Mouse (Mus musculus) retina, embryonic 14.5 days (tissue): ENCODE data around the gene Zfp184.

Experiments
- DNase-seq: peaks from one replicate; pipeline ENCODE4 v3.0.0-alpha.2; 2015; ENCODE audit warnings: low spot score

The Zfp184 gene

DNA sequence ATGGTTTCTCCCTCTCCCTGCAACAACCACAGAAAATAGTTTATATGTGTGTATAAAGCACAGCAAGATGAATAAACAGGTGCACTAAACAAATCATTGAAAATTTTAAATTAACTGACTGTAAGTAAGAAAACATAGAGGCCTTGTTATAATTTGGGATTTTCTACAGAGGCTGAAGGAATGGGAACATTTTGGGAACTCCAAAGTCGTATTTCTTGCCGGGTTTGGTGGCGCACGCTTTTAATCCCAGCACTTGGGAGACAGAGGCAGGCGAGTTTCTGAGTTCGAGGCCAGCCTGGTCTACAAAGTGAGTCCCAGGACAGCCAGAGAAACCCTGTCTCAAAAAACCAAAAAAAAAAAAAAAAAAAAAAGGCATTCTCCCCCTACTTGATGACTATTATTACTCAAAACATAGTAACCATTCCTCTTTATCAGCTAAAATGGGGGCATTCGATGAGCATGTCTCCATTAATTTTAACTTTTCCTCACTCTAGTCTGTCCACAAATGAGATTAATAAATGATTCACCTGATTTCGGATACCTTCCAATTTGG lies 24.1 kb upstream of the Zfp184 start:
- no peak for DNase-seq

- no peak for DNase-seq
These were observed 21.5 kb upstream of the Zfp184 start for GRCm38 (mm10) chr13:21923417-21923816.

DNA sequence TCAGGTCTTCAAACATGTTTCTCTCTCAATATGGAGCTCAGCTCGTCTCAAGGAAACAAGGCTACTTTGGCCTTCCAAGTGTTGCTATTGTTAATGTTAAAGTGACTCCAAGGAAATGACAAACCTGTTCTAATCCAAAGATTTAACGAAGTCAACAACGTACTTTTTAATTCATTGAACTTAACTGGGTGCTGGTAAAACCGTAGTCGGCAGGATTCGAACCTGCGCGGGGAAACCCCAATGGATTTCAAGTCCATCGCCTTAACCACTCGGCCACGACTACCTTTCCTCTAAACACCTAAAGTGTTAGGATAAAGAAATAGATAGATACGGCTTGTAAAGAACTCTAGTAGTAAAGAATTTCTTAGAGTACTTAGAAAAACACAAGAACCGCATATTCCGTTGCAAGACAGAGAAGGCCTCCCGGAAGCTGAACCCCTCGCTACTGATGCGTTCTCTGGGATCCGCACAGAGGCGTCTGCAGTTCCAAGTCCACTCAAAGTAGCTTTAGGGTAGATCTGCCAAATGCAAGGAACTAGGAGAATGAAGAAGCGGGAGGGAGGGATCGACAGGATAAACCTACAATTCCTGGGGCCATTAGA lies 20.1 kb upstream of the Zfp184 start:
- no peak for DNase-seq

GRCm38 (mm10) chr13:21930981-21931380 lies 13.9 kb upstream of the Zfp184 start:
- DNase-seq, result no peak

GRCm38 (mm10) chr13:21931740-21932139 lies 13.2 kb upstream of the Zfp184 start:
- no peak for DNase-seq

GRCm38 (mm10) chr13:21933626-21934548 lies 11.0 kb upstream of the Zfp184 start:
- peak; percentile 62 for DNase-seq

GRCm38 (mm10) chr13:21934982-21935791 lies 9.7 kb upstream of the Zfp184 start:
- DNase-seq, result peak; percentile 72

- DNase-seq, result no peak
These were observed 9.1 kb upstream of the Zfp184 start for GRCm38 (mm10) chr13:21935833-21936232.

DNA sequence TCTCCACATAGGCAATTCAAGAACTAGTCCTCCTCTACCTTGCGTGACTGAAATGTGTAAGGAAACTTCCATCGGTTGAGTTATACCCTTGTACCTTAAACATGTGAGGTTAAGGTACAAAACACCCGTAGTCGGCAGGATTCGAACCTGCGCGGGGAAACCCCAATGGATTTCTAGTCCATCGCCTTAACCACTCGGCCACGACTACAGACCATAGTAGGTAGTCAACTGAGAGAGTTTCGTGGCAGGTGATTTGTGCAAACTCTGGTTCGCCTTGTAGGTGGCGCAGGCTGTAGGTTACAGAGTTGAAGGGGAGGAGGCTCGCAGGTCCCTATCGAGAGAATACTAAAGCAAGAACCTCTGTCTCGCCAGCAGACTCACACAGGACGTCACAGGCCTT lies 7.9 kb upstream of the Zfp184 start:
- peak; percentile 56 for DNase-seq

DNA sequence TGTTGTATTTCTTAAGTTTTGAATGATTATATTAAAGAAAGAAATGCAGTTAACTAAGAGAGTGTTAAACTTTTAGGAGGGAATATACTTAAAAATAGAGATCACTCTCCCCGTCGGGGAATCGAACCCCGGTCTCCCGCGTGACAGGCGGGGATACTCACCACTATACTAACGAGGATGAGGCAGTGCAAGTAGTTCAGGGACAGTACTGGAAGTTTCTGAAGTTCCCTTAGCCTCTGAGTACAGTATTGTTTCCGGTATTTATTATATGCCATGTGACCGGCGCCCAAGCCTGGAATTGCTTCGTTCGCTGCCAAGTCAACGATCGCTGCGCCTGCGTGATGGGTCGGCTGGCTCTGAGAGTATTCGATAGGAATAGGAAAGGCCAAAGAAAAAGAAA lies 4.7 kb upstream of the Zfp184 start:
- peak; percentile 97 for DNase-seq

DNA sequence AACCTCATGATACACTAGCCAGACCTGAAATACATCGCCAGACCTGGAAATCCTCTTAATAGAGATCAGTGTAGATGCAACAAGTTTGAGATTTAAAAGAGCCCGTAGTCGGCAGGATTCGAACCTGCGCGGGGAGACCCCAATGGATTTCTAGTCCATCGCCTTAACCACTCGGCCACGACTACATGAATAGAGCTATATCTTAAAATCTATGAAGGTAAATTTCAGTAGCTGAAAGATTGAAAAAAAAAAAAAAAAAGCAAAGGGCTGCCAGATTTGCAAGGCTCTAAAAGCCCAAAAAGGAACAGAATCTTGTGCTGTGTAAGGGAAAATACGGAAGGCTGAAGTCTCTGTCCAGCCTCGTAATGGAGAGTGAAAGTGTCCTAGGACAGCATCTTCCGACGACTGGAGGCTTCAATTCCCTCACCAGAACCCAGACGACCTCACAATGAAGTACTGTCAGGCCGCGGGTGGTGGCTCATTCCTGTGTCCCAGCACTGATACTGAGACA lies 4.0 kb upstream of the Zfp184 start:
- peak; percentile 84 for DNase-seq

DNA sequence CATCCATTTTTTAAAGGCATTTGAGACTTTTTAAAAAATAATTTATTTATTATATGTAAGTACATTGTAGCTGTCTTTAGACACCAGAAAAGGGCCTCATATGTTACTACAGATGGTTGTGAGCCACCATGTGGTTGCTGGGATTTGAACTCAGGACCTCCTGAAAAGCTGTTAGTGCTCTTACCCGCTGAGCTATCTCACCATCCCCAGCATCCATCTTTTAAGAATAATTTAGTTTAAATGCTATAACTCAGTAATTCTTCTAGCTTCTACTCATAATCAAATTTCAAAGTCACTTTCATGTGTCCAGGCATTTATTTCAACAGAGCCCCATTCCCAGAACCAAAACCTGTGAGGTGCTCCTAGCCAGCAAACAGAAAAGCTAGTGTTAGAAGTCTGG lies 1.2 kb upstream of the Zfp184 start:
- DNase-seq, result no peak

DNA sequence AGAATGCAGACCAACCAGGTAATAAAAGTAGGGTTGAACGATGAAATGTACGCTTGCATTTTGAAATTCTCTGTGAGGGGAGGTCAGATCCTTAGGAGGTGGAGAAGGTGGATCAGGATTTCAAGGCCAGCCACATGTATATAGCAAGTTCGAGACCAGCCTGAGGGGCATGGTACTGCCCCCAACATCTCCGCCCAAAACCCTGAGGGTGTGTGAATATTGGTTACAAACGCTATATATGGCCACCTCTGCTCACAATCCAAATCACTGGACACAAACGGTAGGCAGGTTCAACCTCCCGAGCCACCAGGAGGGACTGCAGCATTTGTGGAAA lies 335 bp upstream of the Zfp184 start:
- DNase-seq, result no peak

GRCm38 (mm10) chr13:21969269-21969668 lies 24.4 kb downstream of the Zfp184 start:
- DNase-seq, result no peak

DNA sequence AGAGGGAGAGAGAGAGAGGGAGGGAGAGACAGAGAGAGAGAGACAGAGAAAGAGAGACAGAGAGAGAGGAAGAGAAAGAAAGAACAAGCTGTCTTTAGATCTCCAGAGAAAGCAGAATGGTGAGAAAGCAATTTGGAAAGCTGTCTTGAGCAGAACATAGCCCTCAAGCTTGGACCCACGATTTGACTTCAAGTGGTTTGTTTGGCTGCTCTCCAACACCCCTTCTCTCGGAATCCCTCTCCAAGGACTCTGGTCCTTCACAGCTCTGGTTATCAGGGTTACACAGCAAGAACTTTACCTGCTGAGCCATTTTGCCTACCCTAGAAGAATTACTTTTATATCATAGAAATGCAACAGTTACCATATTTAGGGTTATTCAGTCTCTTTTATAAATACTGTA lies 24.9 kb downstream of the Zfp184 start:
- DNase-seq, result no peak

- no peak for DNase-seq
These were observed 26.7 kb downstream of the Zfp184 start for GRCm38 (mm10) chr13:21971641-21972040.

DNA sequence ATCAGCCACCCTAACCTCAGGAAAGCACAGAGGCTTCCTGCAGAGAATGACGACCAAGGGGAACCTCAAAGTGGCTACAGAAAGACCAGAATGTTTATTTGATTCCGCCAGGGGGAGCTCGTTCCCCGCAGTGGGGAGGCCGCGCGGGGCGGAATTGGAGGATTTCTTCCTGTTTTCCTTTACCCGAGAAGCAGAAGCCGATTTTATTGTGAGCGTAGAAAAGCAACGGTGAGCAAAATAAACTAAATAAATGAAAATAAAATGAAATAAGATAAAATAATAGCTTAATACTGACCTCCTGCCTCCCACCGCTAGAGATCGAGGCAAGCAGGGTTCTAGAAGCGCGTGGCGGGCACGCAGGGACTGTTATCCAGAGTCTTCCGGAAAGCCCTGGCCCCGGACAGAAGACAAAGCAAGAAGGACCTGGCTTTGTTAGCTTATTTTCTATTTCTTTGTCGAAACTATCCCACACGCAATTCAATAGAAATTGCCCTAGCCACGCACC lies 29.4 kb downstream of the Zfp184 start:
- DNase-seq, result peak; percentile 90

DNA sequence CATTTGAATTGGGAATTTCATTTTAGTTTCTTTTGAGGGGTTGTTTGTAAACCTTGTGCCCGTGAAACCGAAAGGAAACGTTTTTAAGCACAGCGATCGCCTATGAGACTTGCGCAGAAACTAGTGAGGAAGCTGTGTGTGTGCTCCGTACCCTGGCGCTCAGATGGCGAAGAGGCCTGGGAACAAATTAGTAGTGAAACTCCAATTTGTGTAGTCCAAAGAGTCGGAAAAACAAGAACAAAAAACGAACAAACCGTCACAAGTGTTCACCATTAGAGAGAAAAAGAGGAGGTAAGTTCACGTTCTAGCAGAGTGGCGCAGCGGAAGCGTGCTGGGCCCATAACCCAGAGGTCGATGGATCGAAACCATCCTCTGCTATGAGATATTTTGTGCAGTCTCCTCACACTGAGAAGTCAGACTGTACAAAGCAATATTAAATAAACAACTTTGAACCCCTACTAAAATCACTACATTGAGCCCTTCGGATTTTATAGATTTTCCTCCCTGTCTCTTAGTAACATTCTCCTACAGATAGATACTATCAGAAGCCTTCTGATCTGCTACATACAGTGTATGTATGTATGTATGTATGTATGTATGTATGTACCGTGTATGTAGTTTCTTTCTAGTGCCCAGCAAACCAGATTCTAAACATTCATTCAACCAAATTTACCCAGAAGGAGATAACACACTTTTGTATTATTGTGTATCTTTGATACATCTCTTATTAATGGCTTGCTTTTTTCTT lies 30.0 kb downstream of the Zfp184 start:
- peak; percentile 92 for DNase-seq

GRCm38 (mm10) chr13:21980981-21981802 lies 36.3 kb downstream of the Zfp184 start, which contains the start of gene Pom121l2:
Gene Pom121l2 (plus strand): TSS chr13:21981194.
- DNase-seq, result peak; percentile 47

DNA sequence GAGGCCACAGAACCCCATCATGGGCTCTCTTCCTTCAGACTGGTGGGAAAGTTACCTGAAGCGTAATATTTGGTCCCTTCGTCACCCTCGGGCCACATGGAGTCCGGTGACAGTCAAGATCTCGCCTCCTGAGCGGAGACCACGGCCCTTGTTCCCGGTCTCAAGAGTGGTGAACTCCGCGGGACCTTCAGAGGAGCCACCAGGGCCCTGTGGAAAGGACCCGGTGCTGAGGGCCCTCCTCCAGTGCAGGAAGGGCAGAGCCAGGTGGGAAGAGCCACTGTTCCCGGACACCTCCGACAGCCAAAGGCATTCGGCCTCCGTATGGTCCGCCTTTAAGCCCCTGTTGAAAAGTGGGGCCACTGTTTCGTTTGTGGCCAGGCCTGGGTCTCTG lies 36.9 kb downstream of the Zfp184 start:
- no peak for DNase-seq
